Comparison of ENCODE assay signal across 8 mouse cellular contexts in genomic region chr9:65020128-65020527, GRCm38 (mm10). TPM values are rescaled to one million over a fixed set of nuclear protein-coding genes. Genes with fewer than 3 reads are reported as not detected.
DNase-seq lines count a peak whose midpoint lies in the region; ATAC-seq and TF ChIP-seq lines count a peak whose summit lies in the region.
"Had no signal": no experiment of that assay in that cellular context is flagged by ENCODE, and none has a peak within 500 bp of the region (broad histone marks: within the 10 kb centered on the region; RNA-seq: fewer than 3 reads in every experiment).

No protein-coding gene starts in this region.

- no peak for ATAC-seq in lung, embryonic 15.5 days (ENCODE audit: borderline replicate concordance, extremely low read depth, low FRiP score, low TSS enrichment)
- ATAC-seq in forebrain, postnatal 0 days: no peak
- no peak for ATAC-seq in limb, embryonic 15.5 days (ENCODE audit: insufficient number of reproducible peaks, low FRiP score, low TSS enrichment, low read depth)
- ATAC-seq in stomach, embryonic 15.5 days (ENCODE audit: insufficient read depth, low FRiP score, low read depth): no peak
- ATAC-seq in CD4-positive, CD25-positive, alpha-beta regulatory T cell, adult 4 months: no peak

- 47% methylated on average over 4 of the region's 4 CpGs for WGBS in lung, embryonic 15.5 days
- WGBS in forebrain, postnatal 0 days: 68% methylated on average over 4 of the region's 4 CpGs
- 66% methylated on average over 4 of the region's 4 CpGs for WGBS in limb, embryonic 15.5 days
- 57% methylated on average over 4 of the region's 4 CpGs for WGBS in stomach, embryonic 15.5 days

- H3K9ac ChIP-seq in lung, embryonic 15.5 days: no peak overlapping the region
- peak overlapping the region; percentile 96 for H3K9ac ChIP-seq in forebrain, postnatal 0 days
- no peak overlapping the region for H3K9ac ChIP-seq in limb, embryonic 15.5 days
- no peak overlapping the region for H3K9ac ChIP-seq in stomach, embryonic 15.5 days

- peak overlapping the region; percentile 87 for H3K4me2 ChIP-seq in lung, embryonic 15.5 days
- peak overlapping the region; percentile 69 for H3K4me2 ChIP-seq in forebrain, postnatal 0 days (ENCODE audit: low read depth)
- H3K4me2 ChIP-seq in limb, embryonic 15.5 days: peak overlapping the region; percentile 82
- peak overlapping the region; percentile 85 for H3K4me2 ChIP-seq in stomach, embryonic 15.5 days

- no peak for DNase-seq in lung, postnatal 25 days (ENCODE audit: low spot score)
- no peak for DNase-seq in forebrain, postnatal 0 days
- DNase-seq in urinary bladder, postnatal 10 days (ENCODE audit: low spot score): no peak
- DNase-seq: cerebellum, postnatal 10 days had no signal

- H3K9me3 ChIP-seq in lung, embryonic 15.5 days: no peaks in the 10 kb centered on the region
- no peaks in the 10 kb centered on the region for H3K9me3 ChIP-seq in forebrain, postnatal 0 days (ENCODE audit: low read length)
- no peaks in the 10 kb centered on the region for H3K9me3 ChIP-seq in limb, embryonic 15.5 days
- H3K9me3 ChIP-seq in stomach, embryonic 15.5 days: no peaks in the 10 kb centered on the region

- no peak for TF ChIP-seq CTCF in forebrain, postnatal 0 days (IDR thresholded peaks at IDR 0.05; ENCODE audit: low read depth)

- H3K4me3 ChIP-seq in lung, embryonic 15.5 days: peak overlapping the region; percentile 80
- H3K4me3 ChIP-seq in forebrain, postnatal 0 days (ENCODE audit: low read depth, low read length): peak overlapping the region; percentile 95
- peak overlapping the region; percentile 96; the same call in 1 of the 2 replicates for H3K4me3 ChIP-seq in limb, embryonic 15.5 days
- no peak overlapping the region for H3K4me3 ChIP-seq in stomach, embryonic 15.5 days (replicated peaks)

- H3K27me3 ChIP-seq in lung, embryonic 15.5 days: no peaks in the 10 kb centered on the region
- H3K27me3 ChIP-seq in forebrain, postnatal 0 days (ENCODE audit: insufficient read depth, low read length): no peaks in the 10 kb centered on the region
- no peaks in the 10 kb centered on the region for H3K27me3 ChIP-seq in limb, embryonic 15.5 days
- no peaks in the 10 kb centered on the region for H3K27me3 ChIP-seq in stomach, embryonic 15.5 days (replicated peaks)

- H3K36me3 ChIP-seq in lung, embryonic 15.5 days: no peaks in the 10 kb centered on the region
- H3K36me3 ChIP-seq in forebrain, postnatal 0 days (ENCODE audit: insufficient read depth): no peaks in the 10 kb centered on the region
- no peaks in the 10 kb centered on the region for H3K36me3 ChIP-seq in limb, embryonic 15.5 days
- no peaks in the 10 kb centered on the region for H3K36me3 ChIP-seq in stomach, embryonic 15.5 days

- no peak overlapping the region for H3K27ac ChIP-seq in lung, embryonic 15.5 days
- H3K27ac ChIP-seq in forebrain, postnatal 0 days (ENCODE audit: low read depth, low read length): no peak overlapping the region
- H3K27ac ChIP-seq in limb, embryonic 15.5 days: no peak overlapping the region
- H3K27ac ChIP-seq in stomach, embryonic 15.5 days: no peak overlapping the region

- H3K4me1 ChIP-seq in lung, embryonic 15.5 days: peaks cover 39% of the 10 kb centered on the region
- peaks cover 41% of the 10 kb centered on the region for H3K4me1 ChIP-seq in forebrain, postnatal 0 days (ENCODE audit: insufficient read depth)
- H3K4me1 ChIP-seq in limb, embryonic 15.5 days: peaks cover 25% of the 10 kb centered on the region
- peaks cover 4% of the 10 kb centered on the region for H3K4me1 ChIP-seq in stomach, embryonic 15.5 days

RNA-seq across cellular contexts. Expression of gene Hacd3, which starts 1.4 kb away (rescaled TPM):
- 77.0 and 79.8 TPM in 2 replicates for polyA plus RNA-seq in lung, embryonic 15.5 days (2015; fragmentation: Nextera tagmentation; extraction: Ambion mirVana)
- total RNA-seq in forebrain, postnatal 0 days (2014; rRNA removed): 180 and 182 TPM in 2 replicates
- polyA plus RNA-seq in forebrain, postnatal 0 days (2015; fragmentation: Nextera tagmentation; extraction: Ambion mirVana): 117 and 165 TPM in 2 replicates
- polyA plus RNA-seq in limb, embryonic 15.5 days (2015; fragmentation: Nextera tagmentation; extraction: Ambion mirVana): 80.9 and 88.3 TPM in 2 replicates
- polyA plus RNA-seq in stomach, embryonic 15.5 days (2015; fragmentation: Nextera tagmentation; extraction: Ambion mirVana): 88.5 and 91.6 TPM in 2 replicates
- polyA plus RNA-seq in CD4-positive, CD25-positive, alpha-beta regulatory T cell, adult 4 months (2017; shearing (Covaris generic)): 100 to 1,000 TPM; 133 to 142 TPM

RNA-seq across cellular contexts. Expression of gene Dpp8, which starts 12.1 kb away (rescaled TPM):
- 33.9 and 36.3 TPM in 2 replicates for polyA plus RNA-seq in lung, embryonic 15.5 days (2015; fragmentation: Nextera tagmentation; extraction: Ambion mirVana)
- total RNA-seq in forebrain, postnatal 0 days (2014; rRNA removed): 90.4 and 111 TPM in 2 replicates
- polyA plus RNA-seq in forebrain, postnatal 0 days (2015; fragmentation: Nextera tagmentation; extraction: Ambion mirVana): 21.2 and 25.6 TPM in 2 replicates
- polyA plus RNA-seq in limb, embryonic 15.5 days (2015; fragmentation: Nextera tagmentation; extraction: Ambion mirVana): 32.9 and 38.3 TPM in 2 replicates
- 32.5 and 39.4 TPM in 2 replicates for polyA plus RNA-seq in stomach, embryonic 15.5 days (2015; fragmentation: Nextera tagmentation; extraction: Ambion mirVana)
- polyA plus RNA-seq in CD4-positive, CD25-positive, alpha-beta regulatory T cell, adult 4 months (2017; shearing (Covaris generic)): 10 to 100 TPM; 19.9 to 23.4 TPM

RNA-seq across cellular contexts. Expression of gene Ints14, which starts 59.4 kb away (rescaled TPM):
- polyA plus RNA-seq in lung, embryonic 15.5 days (2015; fragmentation: Nextera tagmentation; extraction: Ambion mirVana): 53.8 and 57.0 TPM in 2 replicates
- total RNA-seq in forebrain, postnatal 0 days (2014; rRNA removed): 33.9 and 37.5 TPM in 2 replicates
- 33.4 and 34.6 TPM in 2 replicates for polyA plus RNA-seq in forebrain, postnatal 0 days (2015; fragmentation: Nextera tagmentation; extraction: Ambion mirVana)
- polyA plus RNA-seq in limb, embryonic 15.5 days (2015; fragmentation: Nextera tagmentation; extraction: Ambion mirVana): 43.2 and 43.9 TPM in 2 replicates
- polyA plus RNA-seq in stomach, embryonic 15.5 days (2015; fragmentation: Nextera tagmentation; extraction: Ambion mirVana): 41.5 and 50.0 TPM in 2 replicates
- 10 to 100 TPM; 41.1 to 45.7 TPM for polyA plus RNA-seq in CD4-positive, CD25-positive, alpha-beta regulatory T cell, adult 4 months (2017; shearing (Covaris generic))
